Mouse (Mus musculus): Measurements from ENCODE around the gene 4931428L18Rik. TPM values are rescaled to one million over a fixed set of nuclear protein-coding genes. Genes with fewer than 3 reads are reported as not detected.

4931428L18Rik gene
- not detected for total RNA-seq (2021)

DNA sequence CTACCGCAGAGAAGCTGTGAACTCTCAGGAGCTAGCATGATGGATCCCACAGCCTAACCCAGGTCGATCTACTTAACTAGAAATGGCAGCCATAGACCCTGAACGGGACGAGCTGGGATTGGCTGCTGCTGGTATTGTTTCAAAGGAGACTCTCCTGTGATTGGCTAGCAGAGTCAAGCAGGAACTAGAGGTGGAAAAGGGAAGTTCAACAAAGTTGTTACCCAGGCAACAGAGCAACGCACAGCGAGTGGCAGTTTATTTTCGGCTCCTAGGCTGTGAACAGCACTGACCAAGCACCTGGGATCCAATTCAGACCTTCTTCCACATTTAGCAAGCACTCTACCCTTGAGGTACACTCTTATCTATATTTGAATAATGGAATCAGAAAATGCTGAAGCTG lies at the start of gene 4931428L18Rik, which contains the start of gene Pih1d3:
4931428L18Rik (minus strand) TSS at position 121 of the 400 bp plus-strand sequence.
Pih1d3 (plus strand) TSS at position 275 of the 400 bp plus-strand sequence.
- intact Hi-C loops (cut with DNase I): loop anchor here (5.0 kb wide), 1 partner anchor 115 kb away; no protein-coding TSS in a partner anchor

DNA sequence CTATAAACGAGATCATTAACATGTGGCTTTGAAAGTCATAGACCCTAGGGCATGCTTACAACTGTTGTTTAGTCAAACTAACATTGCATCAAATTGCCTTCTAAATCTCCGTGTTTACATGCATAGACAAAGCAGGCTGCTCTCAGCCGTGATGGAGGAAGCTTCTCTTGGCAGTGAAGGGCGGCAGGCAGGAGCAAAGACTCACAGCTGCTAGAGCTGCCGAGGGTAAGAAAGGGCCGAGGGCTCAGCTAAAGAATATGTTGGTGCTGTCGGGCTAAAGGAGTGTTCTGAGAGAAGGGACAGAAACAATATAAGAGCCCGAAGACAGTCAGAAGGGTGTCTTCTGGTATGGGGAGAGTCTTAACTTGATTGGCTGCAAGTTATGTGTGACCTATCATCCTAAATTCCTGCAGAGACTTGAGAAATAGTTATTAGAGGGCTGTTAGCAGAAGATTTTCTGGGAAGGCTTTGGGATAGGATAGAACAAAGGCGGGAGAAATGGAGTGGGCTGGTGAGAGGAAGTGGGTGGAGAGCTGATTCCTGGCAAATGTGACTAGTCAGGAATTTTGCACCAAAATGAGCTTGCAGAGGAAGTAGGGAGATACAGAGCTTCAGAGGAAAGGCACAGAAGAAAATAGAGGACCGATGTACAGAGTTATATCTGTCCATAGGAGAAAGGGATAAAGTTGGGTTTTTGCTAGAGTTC lies 37.9 kb upstream of the 4931428L18Rik start:
- intact Hi-C loops (cut with DNase I): no loop called here
- no peak for DNase-seq

More for the DNA sequence above, at the start of gene 4931428L18Rik, which contains the start of gene Pih1d3:
- DNase-seq: no peak

GRCm38 (mm10) chr1:31233319-31234036 lies 11.0 kb upstream of the 4931428L18Rik start:
- peak; percentile 46 for DNase-seq
- intact Hi-C loops (cut with DNase I): no loop called here

DNA sequence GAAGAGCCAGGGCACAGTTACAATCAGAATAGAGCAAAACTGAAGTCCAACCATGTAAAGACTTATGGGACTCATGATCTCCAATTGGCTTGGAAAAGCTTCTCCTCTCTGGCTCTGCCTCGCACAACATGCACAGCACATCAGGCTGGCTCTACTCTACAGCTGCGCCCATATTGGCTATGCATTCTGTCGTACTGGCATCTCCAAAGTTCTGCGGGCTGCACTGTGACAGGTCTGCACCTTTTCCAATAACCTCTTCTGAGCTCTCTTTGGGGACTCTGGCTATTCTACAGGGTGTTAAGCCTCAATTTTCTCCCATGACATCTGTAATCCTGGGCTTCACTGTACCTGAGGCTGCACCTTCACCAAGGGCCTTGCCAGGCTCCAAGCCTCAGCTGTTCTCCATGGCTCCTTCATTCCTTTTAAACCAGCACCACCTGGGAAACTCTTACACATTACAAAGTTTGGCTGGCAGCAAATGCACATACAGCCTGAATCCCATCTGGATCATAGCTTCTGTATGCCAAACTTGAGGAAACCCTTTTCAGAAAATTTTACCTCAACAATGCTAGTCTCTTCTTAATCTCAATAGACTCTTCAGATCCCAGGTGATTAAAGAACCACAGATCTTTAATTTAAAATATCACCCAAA lies 1.8 kb downstream of the 4931428L18Rik start:
- intact Hi-C loops (cut with DNase I): loop anchor here (5.0 kb wide), 1 partner anchor 117 kb away; no protein-coding TSS in a partner anchor
- no peak for DNase-seq

- DNase-seq: no peak
Measured at GRCm38 (mm10) chr1:31214831-31215230, 7.7 kb downstream of the 4931428L18Rik start.

GRCm38 (mm10) chr1:31210144-31210543 lies 12.3 kb downstream of the 4931428L18Rik start:
- DNase-seq: peak; percentile 46
- intact Hi-C loops (cut with DNase I): loop anchor here (5.0 kb wide), 1 partner anchor 962 kb away; the partner anchor contains the start of gene Khdrbs2

More at GRCm38 (mm10) chr1:31214831-31215230, 7.7 kb downstream of the 4931428L18Rik start:
- intact Hi-C loops (cut with DNase I): loop anchor here (5.0 kb wide), 1 partner anchor 957 kb away; the partner anchor contains the start of gene Khdrbs2

DNA sequence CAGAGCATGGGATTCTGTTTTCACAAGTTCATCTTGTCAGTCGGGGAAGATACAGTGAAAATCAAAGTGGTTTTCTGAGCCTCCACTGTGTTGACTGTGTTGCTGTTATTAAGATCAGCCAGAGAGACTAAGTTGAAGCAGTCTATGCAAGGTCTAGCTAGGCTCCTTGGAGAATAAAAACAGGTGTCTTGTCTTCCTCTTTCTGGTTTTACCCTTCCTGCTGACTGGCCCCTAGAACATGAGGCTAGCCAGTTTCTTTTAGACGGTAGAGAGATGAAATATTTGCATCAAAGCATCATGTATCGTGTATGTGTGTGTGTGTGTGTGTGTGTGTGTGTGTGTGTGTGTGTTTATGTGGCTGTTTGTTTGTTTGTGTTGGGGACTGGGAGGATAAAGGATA lies 16.7 kb downstream of the 4931428L18Rik start:
- intact Hi-C loops (cut with DNase I): no loop called here
- DNase-seq: no peak

DNA sequence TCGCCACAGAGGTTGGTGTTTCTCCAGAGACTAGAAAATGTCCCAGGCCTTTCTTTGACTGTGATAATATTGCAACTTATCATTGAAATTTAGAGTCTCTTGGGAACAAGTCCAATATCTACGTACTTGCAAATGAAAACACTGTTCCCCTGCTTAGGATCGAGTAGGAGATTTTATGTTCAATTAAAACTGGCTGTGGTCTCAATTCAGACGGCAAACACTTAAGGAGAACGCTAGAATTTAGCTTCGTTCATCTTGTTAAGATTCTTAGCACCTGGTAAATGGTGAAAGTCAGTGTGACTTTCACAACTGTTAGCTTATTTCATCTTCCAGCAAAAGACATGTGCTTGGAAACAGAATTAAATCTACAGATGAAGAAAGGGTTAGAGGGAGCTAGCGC lies 17.1 kb downstream of the 4931428L18Rik start:
- no peak for DNase-seq
- intact Hi-C loops (cut with DNase I): no loop called here

DNA sequence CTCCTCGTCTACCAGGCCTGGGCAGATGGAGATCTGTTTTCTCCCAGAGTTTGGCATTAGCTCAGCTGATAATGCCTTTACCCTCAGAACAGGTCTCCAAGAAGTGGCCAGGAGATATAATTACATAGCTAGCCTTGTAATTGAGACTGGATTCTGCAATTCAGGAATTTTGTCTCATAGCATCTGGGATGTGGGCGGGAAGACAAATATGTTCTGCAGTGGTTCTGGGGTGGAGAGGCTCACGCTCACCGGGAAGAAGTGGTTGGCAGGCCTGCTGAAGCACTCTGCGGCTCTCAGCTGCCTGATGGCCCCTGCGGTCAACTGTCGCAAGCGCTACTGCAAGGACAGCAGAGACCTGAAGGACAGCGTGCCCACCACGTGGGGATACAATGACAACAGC lies 18.7 kb downstream of the 4931428L18Rik start:
- no peak for DNase-seq
- intact Hi-C loops (cut with DNase I): no loop called here

DNA sequence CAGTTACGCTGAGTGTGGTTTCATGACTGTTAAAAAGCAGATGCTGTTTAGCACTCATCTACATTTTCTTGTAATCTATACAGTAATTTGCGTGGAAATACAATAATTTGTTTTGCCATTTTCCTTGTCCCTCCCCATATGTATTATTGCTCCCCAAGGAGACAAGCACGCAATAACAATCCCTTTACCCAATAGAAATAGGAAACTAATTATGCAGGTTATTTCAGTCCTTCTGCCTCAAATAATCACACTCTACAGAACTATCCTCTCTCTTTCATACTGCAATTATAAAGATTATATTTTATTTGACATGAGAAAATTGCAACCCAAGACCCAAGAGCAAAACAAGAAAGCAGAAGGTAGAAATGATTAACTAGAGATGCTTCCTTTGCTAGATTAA lies 25.5 kb downstream of the 4931428L18Rik start:
- intact Hi-C loops (cut with DNase I): no loop called here
- no peak for DNase-seq

- intact Hi-C loops (cut with DNase I): no loop called here
- no peak for DNase-seq
Measured at GRCm38 (mm10) chr1:31195633-31196032, 26.9 kb downstream of the 4931428L18Rik start.

- intact Hi-C loops (cut with DNase I): no loop called here
- no peak for DNase-seq
Measured at GRCm38 (mm10) chr1:31190237-31190866, 32.1 kb downstream of the 4931428L18Rik start.

DNA sequence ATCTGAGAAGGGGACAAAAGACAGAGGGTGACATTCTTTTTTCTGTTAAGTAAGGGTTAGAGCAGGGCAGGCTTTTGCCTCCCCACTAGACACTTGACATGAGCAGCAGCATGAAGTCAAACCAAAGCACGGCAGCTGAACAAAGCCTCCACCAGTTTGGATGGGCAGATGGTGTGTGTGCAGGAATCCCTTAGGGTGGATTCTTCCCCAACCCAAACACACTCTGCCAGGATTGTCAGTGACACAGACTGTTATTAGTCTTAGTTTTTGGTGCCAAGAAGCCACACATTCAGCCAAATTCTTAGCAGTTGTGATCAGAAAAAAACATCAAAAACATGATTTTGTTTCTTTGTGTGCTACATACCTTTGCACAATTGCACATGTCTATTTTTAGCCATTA lies 44.2 kb downstream of the 4931428L18Rik start:
- DNase-seq: peak; percentile 49
- intact Hi-C loops (cut with DNase I): no loop called here

GRCm38 (mm10) chr1:31176101-31176500 lies 46.4 kb downstream of the 4931428L18Rik start, which contains the start of gene Lgsn:
Gene Lgsn, plus strand, starts transcription at chr1:31176401.
- no peak for DNase-seq
- intact Hi-C loops (cut with DNase I): no loop called here

DNA sequence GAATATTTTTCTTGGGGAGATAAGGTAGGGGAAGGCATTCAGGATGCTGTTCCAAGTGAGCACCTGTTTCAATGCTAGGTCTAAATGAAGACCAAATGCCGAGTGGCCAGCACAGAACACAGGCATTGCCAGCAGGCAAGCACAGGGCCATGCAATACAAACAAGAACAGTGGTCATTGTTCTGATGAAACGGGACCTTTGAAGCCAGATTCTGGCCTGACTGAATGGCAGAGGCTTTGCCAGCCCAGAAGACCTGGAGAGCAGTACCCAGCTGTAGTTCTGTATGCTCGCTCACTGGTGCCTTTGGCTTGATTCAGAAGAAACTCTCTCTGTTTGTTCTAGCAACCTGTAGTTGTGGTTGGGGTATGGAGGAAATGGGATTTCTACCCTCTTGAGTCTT lies 47.1 kb downstream of the 4931428L18Rik start:
- DNase-seq: no peak
- intact Hi-C loops (cut with DNase I): no loop called here

DNA sequence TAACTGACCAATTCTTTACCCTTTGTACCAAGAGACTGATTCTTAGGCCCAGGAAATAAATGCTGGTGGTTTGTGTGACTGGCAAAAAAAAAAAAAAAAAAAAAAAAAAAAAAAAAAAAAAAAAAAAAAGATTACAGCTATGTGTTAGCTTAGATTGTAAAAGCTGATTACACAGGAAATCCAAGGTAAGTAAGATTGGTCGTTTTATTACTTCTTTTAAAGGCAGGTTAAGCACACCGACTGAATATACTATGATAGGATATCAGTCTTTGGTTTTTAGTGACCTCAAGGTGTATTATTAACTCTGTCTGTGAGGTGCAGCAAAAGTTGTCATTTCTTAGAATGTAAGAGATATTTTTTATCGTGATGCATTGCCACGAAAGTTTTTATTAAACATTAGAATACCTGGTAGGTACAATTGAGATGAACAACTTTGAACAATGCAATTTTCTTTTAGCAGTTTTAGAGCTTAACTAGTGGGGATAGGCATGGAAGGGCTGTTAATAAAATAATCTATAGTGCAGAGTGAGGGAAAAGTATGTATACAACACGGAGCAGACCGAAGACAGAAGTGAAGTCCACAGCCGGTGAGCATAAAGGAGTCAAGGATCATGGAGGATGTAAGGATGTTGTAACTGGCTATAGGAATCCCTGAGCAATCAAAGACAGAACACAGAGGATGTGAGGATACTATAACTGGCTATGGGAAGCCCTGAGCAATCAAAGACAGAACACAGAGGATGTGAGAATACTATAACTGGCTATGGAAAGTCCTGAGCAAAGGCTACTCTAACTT lies 57.0 kb downstream of the 4931428L18Rik start:
- no peak for DNase-seq
- intact Hi-C loops (cut with DNase I): no loop called here

- intact Hi-C loops (cut with DNase I): no loop called here
- DNase-seq: no peak
Measured at GRCm38 (mm10) chr1:31164527-31165189, 57.8 kb downstream of the 4931428L18Rik start.

- intact Hi-C loops (cut with DNase I): loop anchor here (5.0 kb wide), 1 partner anchor 380 kb away; no protein-coding TSS in a partner anchor
- DNase-seq: no peak
Measured at GRCm38 (mm10) chr1:31156884-31157283, 65.6 kb downstream of the 4931428L18Rik start.

- intact Hi-C loops (cut with DNase I): loop anchor here (5.0 kb wide), 1 partner anchor 379 kb away; no protein-coding TSS in a partner anchor
- DNase-seq: no peak
Measured at GRCm38 (mm10) chr1:31156185-31156584, 66.3 kb downstream of the 4931428L18Rik start.

Measured in left cerebral cortex, postnatal 4 days (tissue).